Mouse (Mus musculus) T-helper 1 cell (primary cell): ENCODE measurements around the gene Prom2.

Source experiments
- in situ Hi-C: fragments of 300-600 bp; cut with MboI, MseI; formaldehyde crosslinking; loops from one replicate; pipeline ENCODE4 v1.15.1; 2025; ENCODE audit warnings: high pct_unique_total_duplicates

Prom2 gene

DNA sequence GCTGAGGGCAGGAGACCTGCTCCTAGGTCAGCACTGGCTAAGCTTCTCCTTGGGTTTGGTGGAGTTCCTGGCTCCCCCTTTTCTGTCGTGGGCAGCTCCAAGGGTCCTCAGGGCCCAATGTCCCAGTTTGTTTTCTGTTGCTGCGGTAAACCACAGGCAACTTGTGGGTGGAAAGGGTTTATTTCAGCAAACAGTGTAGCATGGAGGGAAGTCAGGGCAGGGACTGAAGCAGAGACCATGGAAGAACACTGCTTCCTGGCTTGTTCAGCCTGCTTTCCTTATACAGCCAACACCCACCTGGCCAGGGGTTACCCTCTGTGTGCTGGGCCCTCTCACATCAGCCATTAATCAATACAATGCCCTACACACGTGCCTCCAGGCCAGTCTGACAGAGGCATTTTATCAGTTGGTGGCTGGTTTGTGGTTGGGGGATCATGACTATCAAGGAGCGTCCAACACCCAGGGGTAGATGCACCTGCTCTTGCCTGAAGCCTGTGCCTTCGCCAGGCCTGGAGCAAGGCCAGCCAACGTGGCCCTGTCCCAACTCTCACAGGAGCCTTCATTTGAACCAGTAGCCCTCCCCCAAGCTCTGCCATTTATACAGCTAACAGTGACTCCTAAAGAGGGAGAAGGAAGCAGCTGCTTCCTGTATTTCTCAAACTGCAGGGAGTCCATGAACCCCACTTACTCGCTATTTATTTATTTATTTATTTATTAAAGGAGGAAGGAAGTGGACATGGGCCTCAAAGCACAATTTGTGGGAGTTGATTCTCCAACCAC is 17.1 kb downstream of the Prom2 start:
- in situ Hi-C loops = no loop called here

DNA sequence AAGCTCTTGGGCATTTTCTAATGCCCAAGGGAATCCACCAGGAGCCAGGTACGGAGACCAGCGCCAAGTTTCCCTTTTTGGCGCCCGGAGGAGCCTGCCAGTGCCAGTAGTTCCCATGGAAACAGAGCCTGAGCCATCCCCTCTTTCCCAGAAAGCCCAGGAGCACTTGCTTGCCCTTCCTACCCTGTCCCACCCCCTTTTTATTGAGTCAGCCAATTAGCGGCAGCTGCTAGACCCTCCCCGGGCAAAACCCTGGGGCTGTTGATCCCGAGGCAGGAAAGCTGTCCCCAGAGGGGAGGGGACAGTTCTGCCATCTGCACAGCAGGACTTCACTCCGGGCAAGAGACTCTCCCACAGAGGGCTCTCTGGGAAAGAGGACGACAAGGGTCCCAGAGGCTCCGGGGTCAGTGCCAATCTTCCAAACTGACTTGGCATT is 19.2 kb downstream of the Prom2 start, which contains the start of gene Kcnip3:
Gene Kcnip3 (minus strand): TSS at position 89 of the 436 bp plus-strand sequence.
- in situ Hi-C loops = no loop called here

DNA sequence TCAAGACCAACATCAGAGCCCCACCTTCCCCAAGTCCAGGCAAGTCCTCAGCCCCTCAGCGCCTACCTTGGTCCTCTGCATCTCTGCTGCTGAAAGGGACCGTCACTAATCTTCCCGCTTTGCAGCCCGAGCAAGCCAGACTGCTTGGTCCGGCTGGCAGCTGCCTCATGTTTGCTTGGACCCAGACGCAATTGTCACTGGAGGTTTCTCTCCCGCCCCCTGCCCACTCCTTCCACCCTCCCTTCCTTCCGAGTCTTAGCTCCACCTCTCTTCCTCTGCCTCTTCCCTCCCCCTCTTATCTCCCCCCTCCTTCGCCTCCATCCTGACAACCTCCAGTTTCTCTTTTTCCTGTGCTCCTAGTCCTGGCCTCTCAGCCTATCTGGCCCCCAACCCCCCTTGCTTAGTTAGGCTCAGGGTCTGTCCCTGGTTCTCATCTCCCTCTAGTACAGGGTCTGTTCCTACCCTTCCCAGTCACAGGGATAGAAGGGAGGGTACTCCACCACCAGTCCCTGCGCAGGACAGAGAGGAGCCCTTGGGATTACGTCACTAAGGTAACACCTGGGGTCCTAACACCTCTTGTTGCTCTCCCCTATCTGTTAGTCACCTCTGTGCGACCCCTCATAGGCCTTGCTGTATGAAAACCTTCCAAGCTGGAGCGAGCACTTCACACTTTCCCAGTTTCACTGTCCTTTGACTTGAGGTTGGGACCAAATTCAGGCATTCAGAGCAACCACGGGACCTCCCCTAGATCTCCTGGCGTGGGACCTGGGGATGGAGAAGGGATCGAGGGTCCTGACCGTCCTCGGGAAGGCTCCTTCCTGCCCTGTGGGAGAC is 19.9 kb downstream of the Prom2 start:
- in situ Hi-C loops = no loop called here

DNA sequence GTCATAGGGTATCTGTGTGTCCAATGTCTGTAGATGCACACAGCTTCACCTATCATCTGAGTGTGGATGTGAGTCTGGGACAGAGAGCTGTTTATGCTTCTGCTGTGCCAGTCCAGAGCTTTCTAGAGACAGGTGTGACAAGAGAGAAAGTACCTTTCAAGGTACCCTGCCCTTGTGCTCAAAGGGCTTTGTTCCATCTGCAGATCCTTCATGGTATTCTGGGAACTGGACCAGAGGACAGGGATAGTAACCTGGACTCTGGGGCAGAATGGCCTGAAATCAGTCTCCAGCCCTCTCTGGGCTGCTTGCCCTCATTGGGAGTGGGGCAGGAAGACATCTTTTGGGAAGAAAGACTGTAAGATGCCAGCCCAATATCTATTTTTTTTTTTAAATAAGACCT is 21.1 kb downstream of the Prom2 start:
- in situ Hi-C loops = no loop called here

DNA sequence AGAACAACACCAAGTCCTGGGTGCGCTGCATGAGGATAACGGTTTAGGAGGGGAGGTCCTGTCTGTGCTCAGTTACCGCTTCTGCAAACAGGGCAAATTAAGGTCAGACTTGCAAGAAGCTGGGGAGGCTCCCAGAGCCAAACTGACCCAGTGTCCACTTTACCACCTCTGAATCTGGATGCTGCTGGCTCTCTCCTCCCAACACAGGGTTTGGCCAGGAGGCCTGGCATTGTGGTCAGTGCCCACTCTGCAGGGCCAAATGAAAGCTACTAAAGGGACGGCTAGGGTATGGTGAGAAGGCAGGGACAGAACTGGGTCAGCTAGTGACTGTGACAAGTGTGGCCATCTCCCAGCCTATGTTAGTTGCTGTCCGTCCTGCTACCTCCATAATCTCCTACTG is 22.0 kb downstream of the Prom2 start:
- in situ Hi-C loops = no loop called here

DNA sequence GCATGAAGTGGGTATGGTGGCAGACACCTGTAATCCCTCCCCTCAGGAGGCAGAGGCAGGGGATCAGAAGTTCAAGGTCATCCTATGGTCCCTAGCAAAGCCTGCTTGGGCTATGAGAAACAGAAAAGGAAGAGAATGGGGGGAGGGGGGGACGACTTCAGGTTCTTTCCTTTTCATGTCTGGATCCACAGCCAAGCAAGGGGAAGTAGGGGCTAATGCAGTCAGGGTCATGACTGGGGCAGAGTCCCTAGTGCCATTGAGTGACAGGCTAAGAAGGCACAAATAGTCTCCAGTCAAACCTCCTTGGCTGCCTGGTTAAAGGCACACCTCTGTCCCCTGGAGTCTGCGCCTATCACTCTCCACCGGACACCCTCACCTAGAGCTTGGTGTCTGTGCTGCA is 22.4 kb downstream of the Prom2 start:
- in situ Hi-C loops = no loop called here

DNA sequence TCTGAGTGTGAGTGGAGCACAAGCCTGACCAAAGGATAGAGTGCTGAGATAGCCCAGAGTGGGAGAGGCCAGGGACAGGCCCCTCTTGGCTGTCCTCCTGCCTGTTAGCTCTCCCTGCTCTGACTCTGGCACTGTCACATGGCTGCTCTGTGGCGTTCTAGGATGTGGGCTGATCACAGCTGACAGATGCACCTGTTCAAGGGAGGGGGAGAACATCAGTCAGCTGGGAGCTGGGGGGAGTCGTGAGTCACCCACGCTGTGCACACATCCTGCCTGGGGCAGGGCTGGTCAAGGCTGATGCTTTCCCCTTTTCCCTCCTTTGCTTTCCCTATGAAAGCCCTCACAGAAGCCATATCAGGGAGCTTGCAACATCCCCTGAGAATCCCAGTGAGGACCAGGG is 23.0 kb downstream of the Prom2 start:
- in situ Hi-C loops = no loop called here

DNA sequence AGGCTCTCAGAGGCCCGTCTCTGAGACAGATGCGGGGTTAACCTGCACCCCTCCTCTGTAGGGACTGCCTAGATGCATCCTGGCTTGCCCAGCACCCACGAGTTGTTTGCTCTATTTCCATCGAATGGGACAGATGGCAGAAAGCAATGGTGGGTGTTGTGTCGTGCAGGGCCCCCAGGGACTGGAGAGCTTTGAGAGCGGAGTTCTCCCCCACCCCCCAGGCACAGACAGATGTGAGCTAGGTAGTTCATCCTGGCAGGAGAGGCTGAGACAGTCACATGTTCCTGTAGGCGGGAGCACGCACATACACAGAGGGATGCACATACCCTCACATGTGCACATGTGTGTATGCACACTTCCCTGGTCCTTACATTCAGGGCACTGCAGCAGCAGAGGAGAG is 24.2 kb downstream of the Prom2 start:
- in situ Hi-C loops = no loop called here

DNA sequence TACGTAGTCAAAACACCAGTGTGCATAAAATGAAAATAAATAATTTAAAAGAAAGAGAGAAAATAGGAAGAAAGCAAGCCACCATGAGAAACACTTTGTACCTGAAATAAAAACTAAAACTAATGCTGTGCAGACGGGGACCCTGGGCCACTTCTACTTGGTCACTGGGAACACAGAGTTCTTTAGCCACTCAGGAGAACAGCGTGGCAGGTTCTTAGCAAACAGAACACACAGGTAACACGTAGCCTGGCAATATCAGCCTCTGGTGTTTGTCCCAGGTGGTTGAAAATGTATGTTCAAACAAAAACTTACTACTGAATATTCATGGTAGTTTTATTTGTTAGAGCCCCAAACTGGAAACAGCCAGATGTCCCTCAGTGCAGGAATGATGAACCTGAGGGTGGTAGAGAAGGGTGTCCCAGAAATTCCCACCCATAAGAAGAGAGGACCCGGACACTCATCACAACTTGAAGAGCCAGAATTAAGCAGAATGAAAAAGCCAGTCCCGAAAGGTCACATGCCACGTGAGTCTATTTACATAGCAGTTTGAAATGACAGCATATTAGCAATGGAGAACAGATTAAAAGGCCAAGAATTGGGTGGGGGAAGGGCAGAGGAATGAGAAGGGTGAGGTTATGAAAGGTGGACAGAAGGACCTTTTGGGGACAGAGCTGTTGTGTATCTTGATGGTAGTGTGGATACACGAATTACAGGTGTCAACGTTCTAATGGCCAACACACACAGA is 26.7 kb downstream of the Prom2 start:
- in situ Hi-C loops = loop anchor here (5.0 kb wide), 1 partner anchor 33 kb away; no protein-coding TSS in a partner anchor

DNA sequence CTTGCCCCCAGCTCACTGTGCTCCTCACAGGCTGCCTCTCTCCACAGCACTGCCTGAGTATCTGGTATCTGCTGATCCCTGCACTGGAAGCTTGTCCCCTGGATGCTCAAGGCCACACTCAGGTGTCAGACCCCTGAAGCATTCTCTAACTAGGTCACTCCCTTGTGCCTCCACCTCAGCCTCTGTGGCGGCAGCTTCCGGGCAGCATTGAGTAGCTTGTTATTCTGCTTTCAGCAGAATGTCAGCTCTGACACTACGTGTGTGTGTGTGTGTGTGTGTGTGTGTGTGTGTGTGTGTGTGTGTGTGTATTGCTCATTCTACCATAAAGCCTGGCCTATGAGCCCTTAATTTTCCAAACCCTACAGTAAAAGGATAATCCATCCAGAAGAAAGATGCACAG is 28.0 kb downstream of the Prom2 start:
- in situ Hi-C loops = loop anchor here (5.0 kb wide), 1 partner anchor 34 kb away; no protein-coding TSS in a partner anchor

DNA sequence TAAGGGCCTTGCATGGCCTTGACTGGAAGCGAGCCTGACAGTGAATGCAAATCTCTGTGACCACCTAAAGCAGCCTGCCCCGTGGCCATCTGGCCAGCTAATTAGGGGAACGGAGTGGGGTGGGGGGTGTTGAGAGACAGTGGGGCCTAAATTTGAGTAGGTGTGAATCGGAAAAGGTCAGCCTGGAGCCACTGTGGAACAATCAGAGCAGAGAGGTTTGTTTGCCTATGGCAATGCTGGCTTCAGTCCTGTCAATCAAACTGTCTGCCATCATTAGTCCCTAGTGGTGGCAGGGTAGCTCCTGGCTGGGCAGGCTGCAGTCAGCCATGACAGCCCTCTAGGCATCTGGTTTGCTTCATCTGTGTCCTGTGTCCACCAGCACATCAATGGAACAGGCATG is 29.8 kb downstream of the Prom2 start:
- in situ Hi-C loops = loop anchor here (5.0 kb wide), 1 partner anchor 36 kb away; no protein-coding TSS in a partner anchor

DNA sequence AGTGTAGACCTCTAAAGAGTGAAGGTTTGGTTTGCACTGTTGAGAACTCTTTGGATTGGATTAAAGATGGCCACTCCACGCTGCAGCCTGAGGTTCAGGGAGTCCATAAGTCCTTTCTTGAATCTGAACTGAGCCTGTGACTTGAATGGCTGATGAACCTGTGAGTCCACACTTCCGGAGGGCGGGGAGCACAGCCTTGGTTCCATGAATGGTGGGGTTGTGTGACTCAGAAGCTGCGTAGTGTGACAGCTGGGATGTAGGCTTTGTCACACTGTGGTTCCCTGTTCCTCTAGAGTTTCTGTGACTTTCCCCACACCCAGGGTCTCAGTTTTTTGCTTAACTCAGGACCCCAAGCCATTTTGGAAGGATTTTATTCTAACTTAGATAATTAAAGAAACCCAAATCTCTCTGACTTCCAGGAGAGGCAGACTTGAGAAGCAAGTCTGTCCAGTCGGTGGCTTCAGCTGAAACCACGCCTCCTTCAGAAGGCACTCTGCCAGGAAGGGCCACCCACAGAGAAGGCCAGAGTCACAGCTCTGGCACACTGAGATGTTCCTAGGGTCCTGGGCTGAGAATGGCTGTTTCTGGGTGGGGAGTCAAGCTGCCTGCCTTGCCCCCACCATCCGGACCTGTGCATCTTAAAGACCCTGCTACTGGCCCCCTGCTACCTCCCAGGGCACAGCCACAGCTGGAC is 33.2 kb downstream of the Prom2 start:
- in situ Hi-C loops = no loop called here

DNA sequence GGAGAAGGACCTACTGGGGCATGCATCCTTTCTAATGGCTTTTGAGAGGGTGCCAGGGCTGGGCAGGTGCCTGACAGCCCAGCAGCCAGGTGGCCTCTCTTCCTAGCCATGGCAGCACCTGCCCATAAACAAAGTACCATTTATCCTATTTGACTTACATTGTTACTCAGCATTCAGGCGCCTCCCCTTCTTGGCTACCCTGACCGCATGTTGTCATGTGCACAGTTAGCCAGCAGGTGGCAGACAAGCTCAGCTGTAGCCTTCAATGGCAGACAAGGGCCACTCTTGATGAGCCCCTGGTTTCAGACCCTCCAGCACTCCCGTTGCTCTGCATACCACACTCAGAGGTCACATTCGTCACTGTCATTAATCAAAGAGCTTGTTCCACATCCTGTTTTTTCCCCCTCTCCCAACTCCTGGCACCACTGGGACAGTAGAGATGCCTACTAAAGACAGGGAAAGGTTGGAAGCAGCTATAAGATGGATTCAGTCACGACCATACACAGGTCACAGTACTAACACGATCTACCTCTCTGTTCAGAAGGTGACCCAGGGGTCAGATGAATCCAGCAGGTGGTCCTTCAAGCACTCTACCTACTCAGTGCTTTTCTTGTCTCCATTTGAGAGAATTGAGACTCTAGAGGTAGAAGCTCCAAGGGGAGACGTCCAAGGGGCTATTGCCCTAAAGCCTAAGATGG is 34.0 kb downstream of the Prom2 start:
- in situ Hi-C loops = no loop called here

DNA sequence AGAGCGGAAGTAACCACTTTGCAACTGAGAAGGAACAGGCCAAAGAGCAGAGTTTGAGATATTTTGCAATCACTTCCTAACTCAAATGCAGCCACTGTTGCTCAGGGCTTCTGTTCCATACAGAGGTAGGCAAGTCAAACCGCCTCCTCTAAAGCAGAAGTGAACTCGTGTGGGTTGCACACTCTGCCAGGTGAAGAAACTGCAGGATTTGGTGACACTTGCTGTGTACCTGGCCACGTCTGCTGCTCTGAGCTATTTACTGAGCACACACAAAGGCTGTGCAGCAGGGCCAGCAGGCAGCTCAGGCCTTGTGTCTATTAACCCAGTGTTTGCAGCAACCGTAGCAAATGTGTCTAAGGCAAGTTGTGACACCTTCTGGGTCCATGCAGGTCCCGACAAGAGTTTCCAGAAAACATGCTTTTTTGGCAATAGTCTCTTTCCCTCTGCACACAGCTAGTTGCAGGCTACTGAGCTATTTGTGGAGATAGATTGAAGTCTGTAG is 35.1 kb downstream of the Prom2 start:
- in situ Hi-C loops = no loop called here

DNA sequence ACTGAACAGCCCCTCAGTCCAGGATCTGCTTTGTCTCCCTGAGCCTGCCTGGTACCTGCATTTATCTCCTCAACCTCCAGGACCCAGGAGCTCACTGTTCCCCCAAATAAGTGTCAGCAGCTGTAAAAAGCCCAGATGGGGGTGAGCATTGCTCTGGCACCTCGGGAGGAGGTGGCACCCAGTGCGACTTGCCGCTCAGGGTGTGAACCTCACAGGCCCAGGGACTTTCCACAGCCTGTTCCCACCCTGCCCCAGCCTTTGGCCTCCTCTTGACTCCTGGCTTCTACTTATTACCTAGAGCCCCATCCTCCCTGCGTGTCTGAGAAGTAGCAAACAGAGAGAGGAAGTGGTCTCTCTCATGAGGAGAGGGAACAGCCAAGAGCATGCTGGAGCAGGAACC is 36.1 kb downstream of the Prom2 start:
- in situ Hi-C loops = no loop called here

DNA sequence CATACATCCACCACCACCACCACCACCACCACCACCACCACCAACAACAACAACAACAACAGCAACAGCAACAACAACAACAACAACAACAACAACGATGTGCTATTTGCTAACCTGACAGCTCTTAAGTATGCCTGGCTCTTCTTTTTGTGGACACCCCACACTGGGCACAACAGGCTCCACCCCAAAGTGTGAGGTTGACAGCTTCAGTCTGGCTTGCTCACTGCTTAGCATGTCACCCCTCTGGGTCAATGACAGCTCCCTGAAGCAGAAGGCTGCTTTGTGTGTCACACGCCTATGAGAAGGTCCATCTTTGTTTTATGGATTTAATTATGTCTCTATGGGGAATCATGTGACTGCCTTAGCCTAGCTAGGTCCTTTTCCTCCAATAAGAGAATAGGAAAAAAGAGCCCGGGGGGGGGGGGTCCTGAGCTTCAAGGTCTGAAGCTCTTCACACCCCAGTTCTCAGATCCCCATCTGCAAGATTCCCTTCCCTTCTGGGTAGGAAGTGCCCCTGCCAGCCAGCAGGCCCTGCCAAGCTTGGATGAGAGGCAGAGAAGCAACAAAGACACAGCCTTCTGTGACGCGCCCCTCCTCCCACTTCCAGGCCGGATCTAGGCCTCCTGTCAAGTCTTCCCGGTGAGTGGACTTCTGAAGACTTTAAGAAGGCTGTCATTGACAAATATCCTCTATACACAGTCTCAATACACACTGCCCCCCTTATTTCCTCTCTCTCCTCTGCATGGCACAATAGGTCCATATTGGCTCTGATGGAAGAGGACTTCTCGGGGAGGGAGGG is 37.3 kb downstream of the Prom2 start:
- in situ Hi-C loops = no loop called here

DNA sequence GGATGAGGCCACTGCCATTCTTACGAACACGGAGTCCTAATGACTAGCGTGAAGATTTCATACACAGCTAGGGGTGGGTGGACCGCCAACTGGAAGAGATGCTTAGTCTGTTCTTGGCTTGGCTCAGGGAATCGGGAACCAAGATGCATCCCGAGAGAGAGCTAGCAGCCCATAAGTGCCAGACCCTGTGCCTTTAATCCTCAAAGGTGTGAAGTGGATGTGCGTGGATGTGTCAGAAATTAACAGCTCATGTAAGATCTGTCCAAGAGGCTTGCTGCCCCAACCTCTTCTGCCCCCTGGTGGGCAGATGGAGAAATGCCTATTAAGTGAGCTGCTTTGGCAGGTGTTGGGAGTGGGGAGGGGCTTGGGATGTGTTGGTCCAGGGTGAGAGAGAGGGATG is 40.2 kb downstream of the Prom2 start:
- in situ Hi-C loops = no loop called here

DNA sequence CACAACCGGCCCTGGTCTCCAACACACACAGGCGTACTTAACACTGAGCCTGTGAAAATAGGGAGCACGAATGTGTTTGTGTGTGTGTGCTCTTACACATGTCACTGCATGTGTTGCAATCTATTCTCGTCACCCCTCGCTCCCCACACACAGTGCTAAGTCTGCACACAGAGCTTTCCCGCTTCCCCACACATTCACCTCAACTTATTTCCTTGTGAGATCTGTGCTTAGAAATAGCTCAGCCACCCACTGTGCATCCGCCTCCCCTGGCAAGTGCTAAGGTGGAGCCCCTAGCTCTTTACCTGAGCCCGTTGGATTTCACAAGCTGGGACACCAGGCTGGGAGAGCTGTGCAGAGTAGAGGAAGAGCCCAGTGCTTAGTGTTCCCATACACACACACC is 42.5 kb downstream of the Prom2 start:
- in situ Hi-C loops = loop anchor here (5.0 kb wide), 1 partner anchor 36 kb away; no protein-coding TSS in a partner anchor

DNA sequence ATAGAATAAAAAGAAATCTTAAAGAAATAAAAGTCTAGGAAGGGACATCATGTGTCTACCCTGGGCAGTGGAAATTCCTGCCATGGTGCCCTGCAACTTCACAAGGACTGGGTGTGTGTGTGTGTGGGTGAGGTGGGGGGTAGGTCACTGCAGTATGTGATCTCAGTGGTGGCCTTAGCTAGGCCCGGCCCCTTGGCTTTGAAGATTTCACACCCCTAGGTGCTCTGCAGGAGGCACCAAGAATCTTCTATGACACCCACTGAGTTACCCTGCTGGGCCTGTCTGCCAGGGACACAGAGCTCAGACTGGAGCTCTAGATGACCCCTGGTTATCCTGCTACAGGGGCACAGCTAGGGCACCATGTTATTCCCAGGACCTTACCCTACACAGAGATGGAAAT is 44.9 kb downstream of the Prom2 start:
- in situ Hi-C loops = loop anchor here (5.0 kb wide), 1 partner anchor 34 kb away; no protein-coding TSS in a partner anchor
